Mouse (Mus musculus): Measurements from ENCODE around the gene Dpf2.

DNA sequence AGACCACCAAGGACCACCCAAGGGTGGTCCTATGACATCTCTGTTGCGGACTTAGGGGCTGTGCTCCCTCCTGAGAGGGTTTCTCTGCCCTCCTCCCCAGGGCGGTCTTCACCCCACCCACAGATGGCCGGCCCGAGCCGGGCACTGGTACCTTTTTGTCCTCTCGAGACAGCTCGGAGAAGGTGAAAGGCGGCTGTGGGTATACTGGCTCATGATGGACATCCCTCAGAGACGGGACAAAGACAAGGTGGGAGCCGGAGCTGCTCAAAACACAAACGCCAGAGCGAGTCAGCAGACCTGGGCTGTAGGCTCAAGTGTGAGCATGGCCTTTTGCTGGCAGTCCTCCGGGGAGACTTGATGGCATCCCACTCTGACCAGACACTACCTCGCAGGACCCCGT lies 30.6 kb upstream of the Dpf2 start:
- TF ChIP-seq CTCF (IDR thresholded peaks at IDR 0.05) (no peak), EP300 (IDR thresholded peaks at IDR 0.05) (no peak)

Data from lung, postnatal 0 days (tissue).